Mouse (Mus musculus) stomach, embryonic 14.5 days (tissue): ENCODE results near the gene Tmc4. TPM values are rescaled to one million over a fixed set of nuclear protein-coding genes. Genes with fewer than 3 reads are reported as not detected.

ENCODE experiments used
- ATAC-seq: fragments of 200-750 bp; cut with Nextera tagmentation; 2 replicates; pipeline ENCODE4 v1.8.0; 2017; ENCODE audit warnings: low read depth, moderate TSS enrichment; ENCODE audit not compliant: insufficient number of reproducible peaks, insufficient read depth, low FRiP score
- H3K27ac ChIP-seq: fragments of 300-500 bp; sonication (generic); 2 replicates; pipeline ENCODE4 v1.5.1; 2014; ENCODE audit warnings: mild to moderate bottlenecking, low read length, moderate library complexity, mixed read lengths
- H3K27me3 ChIP-seq: fragments of 300-500 bp; sonication (generic); 2 replicates; pipeline ENCODE4 v1.6.1; 2014; ENCODE audit warnings: low read length, control low read depth, mixed read lengths; ENCODE audit not compliant: control insufficient read depth, insufficient read depth
- H3K36me3 ChIP-seq: fragments of 300-500 bp; sonication (generic); 2 replicates; pipeline ENCODE4 v1.6.1; 2014; ENCODE audit warnings: mild to moderate bottlenecking, control low read depth, low read length, moderate library complexity, mixed read lengths; ENCODE audit not compliant: control insufficient read depth, insufficient read depth
- H3K4me1 ChIP-seq: fragments of 300-500 bp; sonication (generic); 2 replicates; pipeline ENCODE4 v1.6.1; 2014; ENCODE audit warnings: low read length, control low read depth, mixed read lengths; ENCODE audit not compliant: control insufficient read depth, insufficient read depth
- H3K4me2 ChIP-seq: fragments of 300-500 bp; sonication (generic); replicated peaks from 2 replicates; pipeline ENCODE4 v1.6.1; 2014; ENCODE audit warnings: low read depth, low read length, control low read depth
- H3K4me3 ChIP-seq: fragments of 300-500 bp; sonication (generic); 2 replicates; pipeline ENCODE4 v1.5.1; 2014; ENCODE audit warnings: low read depth, low read length, control low read depth
- H3K9ac ChIP-seq: fragments of 300-500 bp; sonication (generic); replicated peaks from 2 replicates; pipeline ENCODE4 v1.6.1; 2014; ENCODE audit warnings: low read depth, mild to moderate bottlenecking, control low read depth, low read length, moderate library complexity, mixed read lengths
- H3K9me3 ChIP-seq: fragments of 300-500 bp; sonication (generic); 2 replicates; pipeline ENCODE4 v1.6.1; 2016; ENCODE audit warnings: low read depth, low read length, control low read depth; ENCODE audit not compliant: control insufficient read depth
- WGBS: fragments of 180-500 bp; shearing (Covaris S2); extraction: QIAGEN DNeasy Blood & Tissue Kit; methylation state at CpG from one replicate; pipeline ENCODE4 v1.1.7; 2014; 5-methylcytosine and 5-hydroxymethylcytosine counted together
- polyA plus RNA-seq: library from polyadenylated mRNA; unstranded; fragments of >200 nt; fragmentation: Nextera tagmentation; extraction: Ambion mirVana; gene quantifications from 2 replicates; pipeline ENCODE4 v1.2.1, GENCODE M21; 2014

The Tmc4 gene
- polyA plus RNA-seq, 1 experiment from 2014 or later: 67.3 TPM

DNA sequence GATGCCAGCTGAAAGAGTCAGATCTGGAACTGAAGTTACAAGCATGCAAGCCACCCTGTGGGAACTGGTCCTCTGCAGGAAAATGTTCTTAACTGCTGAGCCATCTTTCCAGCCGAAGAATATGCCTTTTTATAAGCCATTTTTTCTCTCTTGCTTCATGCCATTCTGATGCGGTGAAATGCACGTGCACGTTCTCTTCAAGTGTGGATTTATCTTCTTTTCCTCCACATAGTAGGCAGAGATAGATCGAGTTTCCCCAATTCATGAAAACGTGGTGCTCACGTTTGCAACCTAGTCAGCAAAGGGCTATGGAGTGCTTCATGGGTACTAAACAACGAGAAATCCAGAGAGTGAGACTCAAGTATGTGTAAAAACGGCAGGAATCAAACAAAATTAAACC, 33.5 kb downstream of the Tmc4 start:
- Histone ChIP-seq H3K27me3 (no peaks in the 10 kb centered on the region), H3K9ac (no peak overlapping the region), H3K4me1 (peaks cover 27% of the 10 kb centered on the region), H3K4me2 (peak overlapping the region; percentile 54), H3K4me3 (peak overlapping the region; percentile 91), H3K36me3 (peaks cover 7% of the 10 kb centered on the region), H3K27ac (no peak overlapping the region), H3K9me3 (no peaks in the 10 kb centered on the region)
- WGBS: 16% methylated on average over 9 of the region's 9 CpGs
- ATAC-seq: no peak

DNA sequence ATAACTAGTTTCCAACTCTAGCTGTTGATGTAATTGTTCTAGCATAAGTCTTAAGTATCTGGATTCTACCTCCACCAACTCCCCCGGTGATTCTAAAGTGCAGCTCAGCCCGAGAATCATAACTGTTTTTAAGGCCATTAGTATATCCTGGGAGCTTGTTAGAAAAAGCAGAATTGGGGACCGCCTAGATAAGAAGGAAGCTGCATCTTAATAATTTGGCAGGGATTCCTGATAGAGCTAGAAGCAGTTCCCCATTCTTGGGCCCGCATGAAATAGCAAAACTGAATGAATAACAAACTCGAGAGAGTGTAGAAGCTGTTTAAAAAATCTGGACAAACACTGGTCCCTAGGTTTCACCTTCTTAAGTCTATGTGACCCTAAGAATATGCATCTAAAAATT, 33.9 kb downstream of the Tmc4 start:
- H3K27me3 ChIP-seq: no peaks in the 10 kb centered on the region
- H3K4me1 ChIP-seq: peaks cover 24% of the 10 kb centered on the region
- no peak overlapping the region for H3K9ac ChIP-seq
- no peak overlapping the region for H3K4me3 ChIP-seq
- H3K9me3 ChIP-seq: no peaks in the 10 kb centered on the region
- WGBS: 58% methylated on average over 5 of the region's 5 CpGs
- ATAC-seq: no peak
- no peak overlapping the region for H3K27ac ChIP-seq
- H3K4me2 ChIP-seq: no peak overlapping the region
- peaks cover 12% of the 10 kb centered on the region for H3K36me3 ChIP-seq

DNA sequence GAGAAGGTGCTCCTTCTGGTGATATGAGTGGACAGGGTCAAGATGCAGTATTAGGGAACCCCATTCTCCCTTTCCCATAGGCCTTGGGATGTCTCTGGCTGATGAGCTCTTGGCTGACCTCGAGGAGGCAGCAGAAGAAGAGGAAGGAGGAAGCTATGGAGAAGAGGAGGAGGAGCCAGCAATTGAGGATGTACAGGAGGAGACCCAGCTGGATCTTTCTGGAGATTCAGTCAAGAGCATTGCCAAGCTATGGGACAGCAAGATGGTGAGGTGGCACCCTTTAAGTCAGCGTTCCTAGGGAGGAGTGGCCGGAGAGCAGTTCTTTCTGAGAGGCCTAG, 46.9 kb downstream of the Tmc4 start:
- ATAC-seq: no peak
- H3K27ac ChIP-seq: no peak overlapping the region
- H3K9ac ChIP-seq: peak overlapping the region; percentile 80
- peaks cover 18% of the 10 kb centered on the region for H3K4me1 ChIP-seq
- H3K4me3 ChIP-seq: peak overlapping the region; percentile 73
- WGBS: 54% methylated on average over 3 of the region's 3 CpGs
- no peaks in the 10 kb centered on the region for H3K9me3 ChIP-seq
- no peaks in the 10 kb centered on the region for H3K27me3 ChIP-seq
- peaks cover 13% of the 10 kb centered on the region; the same call in 1 of the 2 replicates for H3K36me3 ChIP-seq
- H3K4me2 ChIP-seq: peak overlapping the region; percentile 98

DNA sequence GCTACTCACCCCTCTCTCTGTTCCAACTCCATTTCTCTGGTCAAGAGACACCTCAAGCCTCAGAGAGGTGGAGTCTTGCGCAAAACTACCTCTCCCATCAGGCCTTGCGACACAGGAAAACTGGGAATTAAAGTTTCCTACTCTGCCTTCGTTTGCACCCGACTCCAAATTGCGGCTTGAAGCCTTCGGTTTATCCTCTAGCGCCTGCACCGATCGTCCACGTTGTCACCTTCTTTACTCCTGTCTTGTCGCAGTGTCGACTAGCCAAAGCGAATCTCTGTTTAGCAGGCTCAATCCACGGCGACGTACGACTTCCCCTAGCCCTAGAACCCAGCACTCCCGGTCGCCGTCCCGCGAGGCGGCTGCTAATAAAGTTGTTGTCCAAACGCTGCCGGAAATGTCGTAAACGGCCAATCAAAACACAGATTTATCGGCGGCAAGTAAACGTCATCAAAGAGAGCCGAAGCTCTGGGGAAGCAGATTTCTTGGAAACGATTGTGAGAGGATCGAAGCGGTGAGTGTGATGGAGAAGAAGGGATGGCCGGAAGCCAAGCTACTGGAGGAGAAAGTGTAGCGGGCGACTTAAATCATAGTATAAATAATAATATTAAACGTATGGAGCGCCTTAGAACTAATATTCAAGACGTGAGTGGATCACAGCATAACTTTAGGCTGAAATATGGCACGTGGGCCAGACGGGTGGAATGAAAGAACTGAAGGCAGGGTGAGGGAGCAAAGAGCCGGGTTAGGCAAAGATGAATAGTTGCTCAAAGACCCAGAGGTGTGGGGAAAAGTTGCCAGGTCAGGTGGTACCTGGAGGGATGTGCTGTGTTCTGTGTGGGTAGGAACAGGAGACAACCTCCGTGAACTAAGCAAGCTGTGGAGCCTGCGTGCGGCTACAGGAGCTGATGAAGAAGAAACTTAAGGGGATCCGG, 47.5 kb downstream of the Tmc4 start, which contains the start of the genes Tfpt and Prpf31:
Gene Tfpt (minus strand): TSS at position 387 of the 935 bp plus-strand sequence.
Gene Prpf31 (plus strand): TSS at position 443 of the 935 bp plus-strand sequence.
- peaks cover 14% of the 10 kb centered on the region; the same call in 1 of the 2 replicates for H3K36me3 ChIP-seq
- no peaks in the 10 kb centered on the region for H3K27me3 ChIP-seq
- peak within 1 kb of the TSS; percentile 80 for H3K9ac ChIP-seq
- ATAC-seq: peak; percentile 84
- 1% methylated on average over 47 of the region's 47 CpGs for WGBS
- H3K4me1 ChIP-seq: peaks cover 18% of the 10 kb centered on the region
- H3K4me3 ChIP-seq: peak within 1 kb of the TSS; percentile 73
- H3K9me3 ChIP-seq: no peaks in the 10 kb centered on the region
- peak within 1 kb of the TSS; percentile 98 for H3K4me2 ChIP-seq
- peak within 1 kb of the TSS; percentile 61; the same call in 1 of the 2 replicates for H3K27ac ChIP-seq

DNA sequence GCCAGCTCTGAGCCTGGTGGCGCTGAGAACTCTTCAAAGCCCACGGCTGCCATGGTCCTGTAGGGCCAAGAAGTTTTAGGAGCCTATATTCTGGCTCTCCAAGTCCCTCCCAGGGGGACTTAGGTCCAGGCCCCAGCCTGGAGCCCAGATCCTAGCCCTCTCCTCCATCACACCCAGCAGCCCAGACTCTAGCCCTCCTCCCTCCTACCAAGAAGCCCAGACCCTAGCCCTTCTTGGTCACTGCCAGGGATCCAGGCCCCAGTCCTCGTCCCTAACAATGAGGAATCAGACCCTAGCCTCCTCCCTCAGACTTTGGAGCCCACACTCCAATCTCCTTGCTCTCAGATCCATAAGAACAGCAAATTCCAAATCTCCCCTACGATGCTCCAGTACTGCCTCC, 48.3 kb downstream of the Tmc4 start:
- peaks cover 17% of the 10 kb centered on the region; the same call in 1 of the 2 replicates for H3K36me3 ChIP-seq
- H3K4me2 ChIP-seq: peak overlapping the region; percentile 98
- H3K9ac ChIP-seq: peak overlapping the region; percentile 80
- peak overlapping the region; percentile 73 for H3K4me3 ChIP-seq
- no peaks in the 10 kb centered on the region for H3K27me3 ChIP-seq
- peak overlapping the region; percentile 61; the same call in 1 of the 2 replicates for H3K27ac ChIP-seq
- peak; percentile 12; the same call in 1 of the 2 replicates for ATAC-seq
- no peaks in the 10 kb centered on the region for H3K9me3 ChIP-seq
- H3K4me1 ChIP-seq: peaks cover 18% of the 10 kb centered on the region
- 37% methylated on average over 4 of the region's 4 CpGs for WGBS

- Histone ChIP-seq H3K27ac (peak within 1 kb of the TSS; percentile 7; the same call in 1 of the 2 replicates), H3K36me3 (peaks cover 11% of the 10 kb centered on the region; the same call in 1 of the 2 replicates), H3K4me3 (peak within 1 kb of the TSS; percentile 62), H3K4me2 (peak within 1 kb of the TSS; percentile 36), H3K9ac (peak within 1 kb of the TSS; percentile 68), H3K27me3 (no peaks in the 10 kb centered on the region), H3K4me1 (no peaks in the 10 kb centered on the region), H3K9me3 (no peaks in the 10 kb centered on the region)
- WGBS: 1% methylated on average over 32 of the region's 32 CpGs
- peak; percentile 94 for ATAC-seq
Measured at GRCm38 (mm10) chr7:3617242-3617995, 59.9 kb downstream of the Tmc4 start, which contains the start of gene Ndufa3. Gene Ndufa3 (plus strand): TSS chr7:3617373.

- Histone ChIP-seq H3K36me3 (peaks cover 11% of the 10 kb centered on the region; the same call in 1 of the 2 replicates), H3K27ac (no peak overlapping the region), H3K4me1 (no peaks in the 10 kb centered on the region), H3K4me3 (peak overlapping the region; percentile 62; the same call in 1 of the 2 replicates), H3K4me2 (no peak overlapping the region), H3K9ac (no peak overlapping the region), H3K27me3 (no peaks in the 10 kb centered on the region), H3K9me3 (no peaks in the 10 kb centered on the region)
- WGBS: 36% methylated on average over 6 of the region's 6 CpGs
- ATAC-seq: peak; percentile 10; the same call in 1 of the 2 replicates
Measured at GRCm38 (mm10) chr7:3616389-3617241, 60.7 kb downstream of the Tmc4 start.
